Mouse (Mus musculus) mature B cell (primary cell): ENCODE results near the gene Olfr1019.

ENCODE experiments used
- in situ Hi-C: fragments of 300-500 bp; cut with MboI; formaldehyde crosslinking; loops from 2 replicates; pipeline ENCODE4 v1.14.3; 2019

Olfr1019 gene

DNA sequence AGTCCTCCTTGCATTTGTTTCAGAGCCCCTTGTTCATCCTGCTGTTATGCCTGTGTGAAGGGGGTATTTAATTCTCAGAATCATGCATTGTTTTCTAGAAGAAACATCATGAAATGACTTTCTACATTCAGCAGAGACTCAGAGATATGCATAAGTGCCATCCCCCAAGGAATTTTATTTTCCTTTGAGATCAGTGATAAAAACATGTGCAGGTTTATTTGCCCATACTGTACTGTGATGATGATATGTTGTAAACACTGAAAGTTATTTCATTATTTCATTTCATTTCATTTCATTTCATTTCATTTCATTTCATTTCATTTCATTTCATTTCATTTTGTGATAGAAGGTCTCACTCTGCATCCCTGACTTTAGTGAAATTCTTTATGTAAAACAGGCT is at the start of gene Olfr1019:
TSS of gene Olfr1019 (minus strand) at position 101 of the 400 bp plus-strand sequence.
- in situ Hi-C loops = no loop called here

- in situ Hi-C loops = no loop called here
Measured at GRCm38 (mm10) chr2:85885340-85885739, 40.1 kb upstream of the Olfr1019 start, which contains the start of gene Olfr1023. Olfr1023 (plus strand) TSS chr2:85885640.

GRCm38 (mm10) chr2:85868294-85868693 is 23.0 kb upstream of the Olfr1019 start, which contains the start of gene Olfr1022:
Olfr1022 (plus strand) TSS chr2:85868594.
- in situ Hi-C loops = no loop called here

DNA sequence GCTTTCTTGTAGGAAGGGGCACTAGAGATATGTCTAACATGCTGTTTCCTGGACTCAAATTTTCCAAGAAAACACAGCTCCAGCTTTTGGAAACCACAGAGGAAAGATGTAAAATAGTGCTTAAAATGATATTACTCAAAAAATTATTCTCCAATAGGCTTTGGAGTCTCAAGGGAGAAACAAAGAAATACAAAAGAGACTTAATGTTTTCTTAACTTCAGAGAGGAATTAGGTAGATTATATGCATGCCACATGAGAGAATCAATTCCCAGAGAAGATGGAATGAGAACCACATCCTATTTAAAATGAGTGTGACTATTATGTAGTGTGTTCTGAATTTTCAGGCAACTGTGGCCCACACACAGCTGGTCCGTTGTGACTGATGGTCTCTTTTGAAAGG is 1.4 kb upstream of the Olfr1019 start, which contains the start of gene Olfr1020:
TSS of gene Olfr1020 (plus strand) at position 301 of the 400 bp plus-strand sequence.
- in situ Hi-C loops = no loop called here

DNA sequence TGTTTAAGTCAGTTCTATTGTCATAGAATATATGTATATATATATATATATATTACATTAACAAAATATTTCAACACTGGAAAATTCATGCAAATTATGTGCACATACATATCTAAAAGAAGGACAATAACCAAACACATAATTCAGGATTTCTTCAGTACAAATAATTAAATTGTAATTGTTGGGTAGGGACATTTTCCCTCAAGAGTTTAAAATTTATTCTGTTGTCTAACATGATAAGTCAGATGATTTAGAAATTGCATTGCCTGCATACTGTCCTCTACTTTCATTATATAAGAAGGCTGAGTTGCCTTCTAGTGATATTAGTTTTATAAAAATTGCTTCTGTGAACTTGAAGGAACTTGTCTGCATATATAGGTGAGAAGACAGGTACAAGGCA is 27.1 kb downstream of the Olfr1019 start, which contains the start of gene Olfr1018:
TSS of gene Olfr1018 (plus strand) at position 301 of the 400 bp plus-strand sequence.
- in situ Hi-C loops = no loop called here

DNA sequence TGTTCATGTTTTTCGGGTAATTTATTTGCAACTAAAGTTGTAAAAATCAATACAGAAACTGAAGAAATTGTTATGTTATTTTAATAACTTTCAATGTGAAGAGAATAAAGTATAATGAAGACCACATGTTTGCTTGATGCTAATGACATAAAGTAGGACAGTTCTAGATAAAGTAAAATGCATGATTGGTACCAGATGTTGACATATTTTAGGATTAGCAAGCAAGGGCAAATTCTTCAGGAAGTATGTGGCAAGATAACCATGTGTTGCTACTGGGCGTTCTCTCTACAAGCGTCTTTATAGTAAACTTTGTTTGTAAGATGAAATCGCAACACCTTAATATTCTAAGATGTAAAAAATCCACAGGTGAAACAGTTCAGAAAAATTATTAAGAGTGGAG is 40.8 kb downstream of the Olfr1019 start:
- in situ Hi-C loops = no loop called here

GRCm38 (mm10) chr2:85802444-85802843 is 42.8 kb downstream of the Olfr1019 start, which contains the start of gene Olfr1016:
Olfr1016 (minus strand) TSS chr2:85802544.
- in situ Hi-C loops = no loop called here

DNA sequence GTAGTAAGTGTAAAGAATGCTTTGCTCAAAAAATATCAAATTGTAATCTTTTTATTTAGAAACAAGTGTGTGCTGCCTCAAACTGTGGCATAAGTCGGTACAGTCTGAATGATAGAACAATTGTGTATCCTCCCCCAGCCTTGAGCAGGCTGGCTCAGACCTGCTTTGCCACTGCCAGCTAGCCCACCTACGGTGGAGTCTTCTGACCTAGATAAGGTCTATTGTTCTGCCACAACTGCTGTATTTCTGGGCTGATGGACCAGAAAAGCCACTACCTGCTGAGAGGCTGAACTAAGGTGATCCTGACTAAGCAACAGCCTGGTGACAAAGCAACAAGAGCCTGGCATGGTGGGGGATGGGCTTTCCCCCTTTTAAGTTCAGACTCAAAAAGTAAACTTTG is 53.0 kb downstream of the Olfr1019 start:
- in situ Hi-C loops = no loop called here
